In genomic region chr6:95902551-95902950, GRCm38 (mm10) we compare ENCODE assay signal across 15 mouse cellular contexts.
"Had no signal": no experiment of that assay in that cellular context is flagged by ENCODE, and none has a peak within 500 bp of the region (broad histone marks: within the 10 kb centered on the region; RNA-seq: fewer than 3 reads in every experiment).

No protein-coding gene starts in this region.

- DNase-seq: retina, postnatal 1 day; right cerebral cortex, adult 18-20 months; right cerebral cortex, postnatal 14 days; right cerebral cortex, postnatal 25 days; right cerebral cortex, postnatal 4 days; spleen, adult 18-20 months; thymus, adult 18-20 months; thymus, adult 2 months; thymus, postnatal 14 days; thymus, postnatal 25 days; thymus, postnatal 36 days; thymus, postnatal 4 days had no signal

- H3K36me3 ChIP-seq: neural tube, embryonic 15.5 days; stomach, embryonic 15.5 days had no signal

- H3K9me3 ChIP-seq: neural tube, embryonic 15.5 days; stomach, embryonic 15.5 days had no signal

- H3K9ac ChIP-seq: neural tube, embryonic 15.5 days; stomach, embryonic 15.5 days had no signal

- H3K27ac ChIP-seq: neural tube, embryonic 15.5 days; stomach, embryonic 15.5 days; stomach, postnatal 0 days had no signal

- H3K4me3 ChIP-seq: neural tube, embryonic 15.5 days; stomach, embryonic 15.5 days had no signal

- H3K27me3 ChIP-seq: neural tube, embryonic 15.5 days; stomach, embryonic 15.5 days had no signal

- H3K4me1 ChIP-seq: stomach, embryonic 15.5 days had no signal

- H3K4me2 ChIP-seq: neural tube, embryonic 15.5 days; stomach, embryonic 15.5 days had no signal
